In the genomic region with DNA sequence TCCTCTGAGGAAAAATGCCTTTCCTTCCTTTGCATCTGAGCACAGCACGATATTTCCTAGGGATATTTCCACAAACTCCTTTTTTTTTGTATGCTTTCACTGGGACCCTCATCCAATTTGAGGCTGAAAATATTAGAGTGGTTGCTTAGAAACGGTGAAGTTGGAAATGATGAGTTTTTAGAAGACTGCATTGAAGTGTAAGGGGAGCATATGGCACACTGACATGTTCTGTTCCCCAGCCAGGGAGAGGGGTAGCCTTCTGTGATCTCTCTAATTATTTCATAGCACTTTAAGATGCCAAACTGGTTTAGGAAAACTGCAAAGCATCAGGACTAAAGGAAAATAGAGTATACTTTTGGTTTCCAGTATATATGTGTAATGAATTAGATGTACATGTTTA, we compare ENCODE assay signal across 13 mouse cellular contexts.
DNase-seq lines count a peak whose midpoint lies in the region; ATAC-seq lines count a peak whose summit lies in the region.
"Had no signal": no experiment of that assay in that cellular context is flagged by ENCODE, and none has a peak within 500 bp of the region (broad histone marks: within the 10 kb centered on the region; RNA-seq: fewer than 3 reads in every experiment).

No protein-coding gene starts in this region.

- H3K36me3 ChIP-seq in forebrain, embryonic 15.5 days: no peaks in the 10 kb centered on the region
- H3K36me3 ChIP-seq: heart, embryonic 12.5 days had no signal

- H3K27ac ChIP-seq in forebrain, embryonic 15.5 days (replicated peaks): peak overlapping the region; percentile 81
- H3K27ac ChIP-seq: liver, embryonic 14.5 days had no signal

- no peaks in the 10 kb centered on the region for H3K9me3 ChIP-seq in forebrain, embryonic 15.5 days
- H3K9me3 ChIP-seq: heart, embryonic 12.5 days had no signal

- H3K4me3 ChIP-seq in forebrain, embryonic 15.5 days: no peak overlapping the region
- H3K4me3 ChIP-seq: heart, embryonic 12.5 days had no signal

- WGBS in forebrain, embryonic 15.5 days: 46% methylated on average over 2 of the region's 2 CpGs

- peaks cover 5% of the 10 kb centered on the region for H3K4me1 ChIP-seq in forebrain, embryonic 15.5 days
- H3K4me1 ChIP-seq: heart, embryonic 12.5 days had no signal

- H3K27me3 ChIP-seq in forebrain, embryonic 15.5 days: no peaks in the 10 kb centered on the region
- H3K27me3 ChIP-seq: heart, embryonic 12.5 days; Patski had no signal

- DNase-seq in cerebellum, postnatal 10 days: peak; percentile 56 to 69
- no peak for DNase-seq in cerebellum, adult 11-12 months
- peak; percentile 2 to 8 for DNase-seq in left cerebral cortex, postnatal 14 days (ENCODE audit: low spot score in 2 of 2)
- no peak for DNase-seq in left cerebral cortex, postnatal 36 days (ENCODE audit: low spot score in 2 of 2)
- peak; percentile 36 to 60 for DNase-seq in right cerebral cortex, postnatal 10 days (ENCODE audit: low spot score in 2 of 2)
- no peak for DNase-seq in adrenal gland, adult 2 months
- DNase-seq in heart, postnatal 4 days: no peak
- DNase-seq: gastrocnemius, postnatal 10 days; lung, postnatal 14 days had no signal

- no peak overlapping the region for H3K4me2 ChIP-seq in forebrain, embryonic 15.5 days (replicated peaks)
- H3K4me2 ChIP-seq: heart, embryonic 12.5 days had no signal

- intact Hi-C loops in left cerebral cortex, postnatal 14 days (cut with DNase I): no loop called here
- intact Hi-C loops in left cerebral cortex, postnatal 36 days (cut with DNase I): no loop called here

- ATAC-seq in forebrain, embryonic 15.5 days (replicated peaks): peak; percentile 98
- ATAC-seq: Patski had no signal

- H3K9ac ChIP-seq in forebrain, embryonic 15.5 days (replicated peaks): no peak overlapping the region
- H3K9ac ChIP-seq: heart, embryonic 12.5 days; liver, embryonic 14.5 days had no signal

Comparison
In these comparisons a context has a peak if more than half of its experiments do, and no peak if none do; other contexts are left out.
1. DNase-seq: peak in cerebellum, postnatal 10 days (2 of 2), left cerebral cortex, postnatal 14 days (2 of 2) and right cerebral cortex, postnatal 10 days (2 of 2); none in cerebellum, adult 11-12 months (single experiment), left cerebral cortex, postnatal 36 days (0 of 2), adrenal gland, adult 2 months (single experiment) and heart, postnatal 4 days (single experiment).